Mouse (Mus musculus) ES-Bruce4 (cell line): ENCODE data around the gene Tsga10. TPM values are rescaled to one million over a fixed set of nuclear protein-coding genes. Genes with fewer than 3 reads are reported as not detected.
"Not testable (repeated sequence)": the region's sequence is repeated elsewhere in the genome, so short reads cannot be mapped to it uniquely, and the experiment has no call there.

Experiments
- H3K27ac ChIP-seq: 2 replicates; pipeline ENCODE4 v1.5.1; 2012; ENCODE audit warnings: low read length, inconsistent platforms; ENCODE audit not compliant: insufficient read depth
- H3K27me3 ChIP-seq: 2 replicates; pipeline ENCODE4 v1.6.1; 2012; ENCODE audit warnings: mild to moderate bottlenecking, low read length, inconsistent platforms; ENCODE audit not compliant: control insufficient read depth, poor library complexity, insufficient read depth, severe bottlenecking
- H3K36me3 ChIP-seq: 2 replicates; pipeline ENCODE4 v1.6.1; 2012; ENCODE audit warnings: inconsistent platforms, mild to moderate bottlenecking, low read length, moderate library complexity; ENCODE audit not compliant: control insufficient read depth, poor library complexity, insufficient read depth, severe bottlenecking
- H3K4me1 ChIP-seq: one replicate; pipeline ENCODE4 v1.8.1; 2011; ENCODE audit warnings: low read length; ENCODE audit not compliant: control insufficient read depth, insufficient read depth
- H3K4me3 ChIP-seq: 2 replicates; pipeline ENCODE4 v1.5.1; 2011; ENCODE audit warnings: low read depth, mild to moderate bottlenecking, low read length
- H3K9ac ChIP-seq: 2 replicates; pipeline ENCODE4 v1.6.1; 2012; ENCODE audit warnings: low read depth, mild to moderate bottlenecking, inconsistent platforms; ENCODE audit not compliant: poor library complexity, severe bottlenecking
- H3K9me3 ChIP-seq: replicated peaks from 2 replicates; pipeline ENCODE4 v1.6.1; 2012; ENCODE audit warnings: mild to moderate bottlenecking, low read length, inconsistent platforms; ENCODE audit not compliant: control insufficient read depth, poor library complexity, insufficient read depth, severe bottlenecking
- CTCF ChIP-seq: IDR thresholded peaks from one replicate; pipeline ENCODE4 v1.8.1; 2011; ENCODE audit warnings: low read depth, low read length
- EP300 ChIP-seq: IDR thresholded peaks from 2 replicates; pipeline ENCODE4 v1.6.1; 2011; ENCODE audit warnings: low read depth, low read length; ENCODE audit not compliant: insufficient read depth
- POLR2A ChIP-seq: IDR thresholded peaks from one replicate; pipeline ENCODE4 v1.8.1; 2011; ENCODE audit warnings: low read length; ENCODE audit not compliant: insufficient read depth
- polyA plus RNA-seq: library from polyadenylated mRNA; stranded (reverse); fragments of >200 nt; gene quantifications from 2 replicates; pipeline ENCODE4 v1.2.4, GENCODE M21; 2011; ENCODE audit warnings: low read depth; ENCODE audit not compliant: missing spikeins, insufficient read depth, insufficient read length

Tsga10 gene
- polyA plus RNA-seq, 1 experiment, result 6.3 TPM

DNA sequence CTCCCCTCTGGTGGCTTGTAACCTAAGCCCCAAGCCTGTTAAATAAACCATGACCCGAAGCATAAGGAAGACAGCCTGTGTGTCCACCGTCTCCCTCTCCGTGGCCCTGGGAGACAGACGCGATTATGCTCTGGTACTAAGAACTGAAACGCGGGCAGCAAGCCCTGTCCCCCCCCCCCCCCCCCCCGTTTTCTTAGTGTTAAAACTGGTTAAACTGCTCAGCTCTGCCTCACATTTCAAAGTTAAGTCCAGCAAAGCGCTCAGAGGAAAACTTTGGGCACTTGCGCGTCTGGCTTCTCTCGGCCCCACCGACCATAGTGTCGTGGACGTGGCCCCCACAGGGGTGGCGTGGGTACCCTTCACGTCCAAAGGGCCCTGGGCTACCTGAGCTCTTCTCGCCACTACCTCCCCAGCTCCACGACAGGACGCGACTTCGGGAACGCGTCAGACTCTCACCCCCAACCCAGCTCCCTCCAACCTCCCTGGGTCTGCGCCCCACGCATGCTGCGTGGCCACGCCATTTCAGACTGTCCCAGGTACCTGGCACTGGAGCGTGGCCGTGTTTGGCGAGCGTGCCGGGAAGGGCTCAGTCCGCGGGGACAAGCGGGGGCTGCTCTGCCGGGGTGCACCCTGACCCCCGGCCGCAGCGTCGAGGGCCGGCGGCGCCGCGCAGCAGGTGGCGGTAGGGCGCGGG, 147.1 kb downstream of the Tsga10 start:
- Histone ChIP-seq H3K9ac (peak overlapping the region; percentile 47), H3K4me3 (peak overlapping the region; percentile 62), H3K9me3 (no peaks in the 10 kb centered on the region), H3K27ac (no peak overlapping the region), H3K4me1 (no peaks in the 10 kb centered on the region), H3K27me3 (0 out of 2 replicates have a peak, but pooled peaks cover 2% of the 10 kb centered on the region), H3K36me3 (no peaks in the 10 kb centered on the region)
- TF ChIP-seq EP300 (no peak), POLR2A (no peak), CTCF (no peak)

DNA sequence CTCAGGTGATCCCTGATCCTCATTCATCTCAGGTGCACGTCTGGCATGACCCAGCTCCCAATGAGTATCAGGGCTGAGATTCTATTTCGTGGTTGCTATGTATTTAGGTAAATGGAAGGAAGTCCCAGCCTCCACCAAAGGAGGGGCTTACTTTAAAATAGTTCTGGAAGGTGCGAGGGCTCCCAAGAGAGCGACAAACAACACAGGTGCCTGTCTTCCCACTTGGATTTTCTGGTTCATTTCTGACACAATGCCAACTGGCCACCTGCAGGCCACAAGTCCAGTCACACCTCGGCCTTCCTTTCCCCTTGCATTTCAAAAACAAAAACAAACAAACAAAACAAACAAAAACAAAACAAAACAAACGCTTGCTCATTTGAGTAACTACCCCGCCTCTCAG, 147.7 kb downstream of the Tsga10 start:
- 0 out of 2 replicates have a peak, but pooled peaks cover 2% of the 10 kb centered on the region for H3K27me3 ChIP-seq
- H3K4me1 ChIP-seq, result no peaks in the 10 kb centered on the region
- no peak overlapping the region for H3K27ac ChIP-seq
- no peak overlapping the region for H3K4me3 ChIP-seq
- H3K9ac ChIP-seq, result no peak overlapping the region
- no peak for TF ChIP-seq EP300
- no peak for TF ChIP-seq CTCF
- TF ChIP-seq POLR2A, result no peak
- H3K36me3 ChIP-seq, result no peaks in the 10 kb centered on the region
- H3K9me3 ChIP-seq, result no peaks in the 10 kb centered on the region

DNA sequence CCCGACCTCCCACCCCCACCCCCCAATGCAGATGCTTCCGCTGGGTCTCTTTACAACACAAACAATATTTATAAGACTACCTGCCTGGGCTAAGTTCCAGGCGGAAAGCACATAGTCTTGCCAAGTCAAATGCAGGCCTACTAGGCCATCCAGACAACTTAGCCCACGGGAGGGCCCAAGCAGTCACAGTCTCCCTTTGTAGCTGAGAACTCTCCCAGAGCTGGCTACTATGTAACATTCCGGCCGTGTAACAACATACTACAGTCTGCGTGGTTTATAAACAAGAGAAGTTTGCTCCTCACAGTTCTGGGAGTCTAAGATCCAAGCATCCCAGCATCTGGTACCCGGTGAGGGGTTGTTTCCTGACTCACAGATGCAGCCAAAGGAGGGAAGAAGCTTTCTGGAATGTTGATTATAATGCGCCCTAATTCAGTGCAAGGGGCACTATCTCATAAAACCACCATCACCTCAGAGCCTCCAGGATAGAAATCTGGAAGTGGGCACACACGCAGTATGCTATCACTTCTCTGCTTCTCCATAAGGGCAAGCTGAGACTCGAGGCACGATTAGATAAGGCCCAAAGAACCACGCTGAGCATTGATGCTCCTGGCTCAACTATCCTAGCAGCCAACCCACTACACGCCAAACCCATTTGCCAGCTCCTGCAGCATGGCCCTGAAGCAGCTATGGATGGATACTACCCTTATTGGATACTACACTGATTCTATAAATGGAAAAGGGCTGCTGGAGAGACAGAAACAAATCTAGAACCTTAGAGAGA, 148.6 kb downstream of the Tsga10 start:
- no peak overlapping the region for H3K4me3 ChIP-seq
- no peak overlapping the region for H3K9ac ChIP-seq
- no peaks in the 10 kb centered on the region for H3K4me1 ChIP-seq
- no peak overlapping the region for H3K27ac ChIP-seq
- 0 out of 2 replicates have a peak, but pooled peaks cover 2% of the 10 kb centered on the region for H3K27me3 ChIP-seq
- no peak for TF ChIP-seq EP300
- TF ChIP-seq CTCF, result no peak
- no peak for TF ChIP-seq POLR2A
- H3K36me3 ChIP-seq, result no peaks in the 10 kb centered on the region
- no peaks in the 10 kb centered on the region for H3K9me3 ChIP-seq

- not testable (repeated sequence) for H3K4me3 ChIP-seq, H3K27me3 ChIP-seq
Observed at GRCm38 (mm10) chr1:37712357-37712737, 153.9 kb downstream of the Tsga10 start.

GRCm38 (mm10) chr1:37711596-37712356, 154.5 kb downstream of the Tsga10 start:
- Histone ChIP-seq H3K27me3 (no peaks in the 10 kb centered on the region), H3K4me3 (no peak overlapping the region), H3K27ac (no peak overlapping the region), H3K9me3 (no peaks in the 10 kb centered on the region), H3K9ac (no peak overlapping the region), H3K4me1 (no peaks in the 10 kb centered on the region), H3K36me3 (no peaks in the 10 kb centered on the region)
- no peak for TF ChIP-seq EP300
- TF ChIP-seq CTCF, result no peak
- TF ChIP-seq POLR2A, result no peak

More at GRCm38 (mm10) chr1:37712357-37712737, 153.9 kb downstream of the Tsga10 start:
- H3K9ac ChIP-seq, H3K9me3 ChIP-seq, H3K4me1 ChIP-seq, H3K27ac ChIP-seq, H3K36me3 ChIP-seq: not testable (repeated sequence)

- no peak overlapping the region for H3K9ac ChIP-seq
- no peaks in the 10 kb centered on the region for H3K9me3 ChIP-seq
- no peak overlapping the region for H3K27ac ChIP-seq
- no peaks in the 10 kb centered on the region for H3K27me3 ChIP-seq
- no peak overlapping the region for H3K4me3 ChIP-seq
- no peaks in the 10 kb centered on the region for H3K36me3 ChIP-seq
- no peaks in the 10 kb centered on the region for H3K4me1 ChIP-seq
- TF ChIP-seq EP300 (no peak), CTCF (no peak), POLR2A (no peak)
Observed at GRCm38 (mm10) chr1:37711082-37711481, 155.1 kb downstream of the Tsga10 start.
